Mouse (Mus musculus) liver, embryonic 16.5 days (tissue): ENCODE measurements around the gene Rpusd1. TPM values are rescaled to one million over a fixed set of nuclear protein-coding genes. Genes with fewer than 3 reads are reported as not detected.
"Not testable (repeated sequence)": the region's sequence is repeated elsewhere in the genome, so short reads cannot be mapped to it uniquely, and the experiment has no call there.

Source experiments
- ATAC-seq: fragments of 200-750 bp; cut with Nextera tagmentation; 2 replicates; pipeline ENCODE4 v1.8.0; 2017; ENCODE audit warnings: low read depth, mild to moderate bottlenecking, moderate number of reproducible peaks, moderate library complexity
- H3K27ac ChIP-seq: fragments of 300-500 bp; sonication (generic); 2 replicates; pipeline ENCODE4 v1.5.1; 2014; ENCODE audit warnings: mild to moderate bottlenecking, low read length
- H3K27me3 ChIP-seq: fragments of 300-500 bp; sonication (generic); 2 replicates; pipeline ENCODE4 v1.6.1; 2014; ENCODE audit warnings: low read depth, low read length, mixed read lengths; ENCODE audit not compliant: control insufficient read depth, insufficient read depth
- H3K36me3 ChIP-seq: fragments of 300-500 bp; sonication (generic); 2 replicates; pipeline ENCODE4 v1.6.1; 2014; ENCODE audit warnings: mild to moderate bottlenecking; ENCODE audit not compliant: control insufficient read depth, insufficient read depth
- H3K4me1 ChIP-seq: fragments of 300-500 bp; sonication (generic); 2 replicates; pipeline ENCODE4 v1.6.1; 2014; ENCODE audit warnings: low read depth, low read length, mixed read lengths; ENCODE audit not compliant: control insufficient read depth
- H3K4me2 ChIP-seq: fragments of 300-500 bp; sonication (generic); 2 replicates; pipeline ENCODE4 v1.6.1; 2014; ENCODE audit warnings: low read depth, low read length, mixed read lengths
- H3K4me3 ChIP-seq: fragments of 300-500 bp; sonication (generic); 2 replicates; pipeline ENCODE4 v1.5.1; 2014; ENCODE audit warnings: low read depth, mild to moderate bottlenecking, low read length
- H3K9ac ChIP-seq: fragments of 300-500 bp; sonication (generic); 2 replicates; pipeline ENCODE4 v1.6.1; 2014; ENCODE audit warnings: low read depth, low read length
- H3K9me3 ChIP-seq: fragments of 300-500 bp; sonication (generic); replicated peaks from 2 replicates; pipeline ENCODE4 v1.6.1; 2016; ENCODE audit warnings: low read length; ENCODE audit not compliant: control insufficient read depth
- WGBS: fragments of 180-500 bp; shearing (Covaris S2); extraction: QIAGEN DNeasy Blood & Tissue Kit; methylation state at CpG from one replicate; pipeline ENCODE4 v1.1.7; 2014; ENCODE audit not compliant: insufficient replicate concordance; 5-methylcytosine and 5-hydroxymethylcytosine counted together
- polyA plus RNA-seq: library from polyadenylated mRNA; unstranded; fragments of >200 nt; fragmentation: Nextera tagmentation; extraction: Ambion mirVana; gene quantifications from 2 replicates; pipeline ENCODE4 v1.2.1, GENCODE M21; 2015

The Rpusd1 gene
- polyA plus RNA-seq, 1 experiment from 2014 or later = 5.2 TPM

DNA sequence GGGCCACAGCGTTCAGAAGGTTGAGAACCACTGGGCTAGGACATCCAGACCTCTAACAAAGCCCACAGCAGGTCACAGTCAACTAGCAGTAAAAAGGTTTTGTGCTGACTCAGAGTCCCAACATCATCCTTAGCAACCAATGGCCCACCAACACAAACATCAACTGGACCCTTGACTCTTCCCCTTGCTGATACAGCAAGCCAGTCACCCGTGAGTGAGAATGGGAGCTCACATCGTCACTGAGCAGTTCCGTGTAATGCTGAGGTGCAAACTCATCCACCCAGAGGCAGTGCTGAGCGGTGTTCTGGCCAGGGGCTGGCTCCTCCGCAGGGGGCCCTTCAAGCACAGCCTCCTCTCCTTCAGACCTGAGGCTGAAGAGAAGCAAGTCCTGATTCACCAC lies 2.2 kb upstream of the Rpusd1 start:
- H3K36me3 ChIP-seq = peaks cover 21% of the 10 kb centered on the region
- no peak overlapping the region for H3K4me2 ChIP-seq
- H3K9ac ChIP-seq = no peak overlapping the region
- 77% methylated on average over 6 of the region's 6 CpGs for WGBS
- H3K4me3 ChIP-seq = no peak overlapping the region
- H3K27me3 ChIP-seq = no peaks in the 10 kb centered on the region
- ATAC-seq = no peak
- H3K9me3 ChIP-seq = no peaks in the 10 kb centered on the region
- H3K4me1 ChIP-seq = peaks cover 18% of the 10 kb centered on the region
- H3K27ac ChIP-seq = no peak overlapping the region

- Histone ChIP-seq H3K4me1 (peaks cover 18% of the 10 kb centered on the region), H3K27ac (peak overlapping the region; percentile 57), H3K9me3 (no peaks in the 10 kb centered on the region), H3K36me3 (peaks cover 14% of the 10 kb centered on the region), H3K4me2 (peak overlapping the region; percentile 85), H3K27me3 (no peaks in the 10 kb centered on the region), H3K4me3 (peak overlapping the region; percentile 84), H3K9ac (peak overlapping the region; percentile 79)
- 17% methylated on average over 4 of the region's 4 CpGs for WGBS
- no peak for ATAC-seq
These were observed 470 bp downstream of the Rpusd1 start for GRCm38 (mm10) chr17:25728009-25728270.

DNA sequence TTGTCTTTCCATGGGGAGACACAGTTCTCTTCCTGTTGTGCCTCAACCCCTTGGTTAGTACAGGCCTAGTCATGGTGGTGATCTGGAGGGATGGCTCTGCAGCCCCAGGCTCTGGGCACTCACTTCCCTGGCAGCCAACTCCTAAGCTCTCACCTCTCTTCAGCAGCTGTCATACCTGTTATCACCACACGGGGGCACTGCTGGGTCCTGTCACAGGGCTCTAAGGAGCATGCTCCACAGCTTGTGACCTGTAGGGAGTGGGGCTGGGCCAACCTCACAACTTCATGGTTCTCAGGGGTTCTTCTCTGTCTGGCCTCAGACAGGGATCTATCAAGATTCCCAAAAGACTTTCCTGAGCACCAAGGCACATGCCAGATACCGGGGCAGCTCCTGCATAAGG lies 4.6 kb downstream of the Rpusd1 start:
- Histone ChIP-seq H3K9me3 (no peaks in the 10 kb centered on the region), H3K4me1 (peaks cover 9% of the 10 kb centered on the region), H3K4me2 (no peak overlapping the region), H3K27ac (no peak overlapping the region), H3K36me3 (no peaks in the 10 kb centered on the region), H3K27me3 (no peaks in the 10 kb centered on the region), H3K4me3 (no peak overlapping the region), H3K9ac (no peak overlapping the region)
- no peak for ATAC-seq
- 17% methylated on average over 2 of the region's 2 CpGs for WGBS

GRCm38 (mm10) chr17:25735246-25735645 lies 7.8 kb downstream of the Rpusd1 start:
- WGBS = 55% methylated on average over 5 of the region's 5 CpGs
- ATAC-seq = no peak
- no peaks in the 10 kb centered on the region for H3K9me3 ChIP-seq

GRCm38 (mm10) chr17:25735745-25736144 lies 8.3 kb downstream of the Rpusd1 start, which contains the start of gene Mslnl:
Mslnl (plus strand) TSS chr17:25736042.
- H3K27ac ChIP-seq = no peak within 1 kb of the TSS
- no peak for ATAC-seq

More at GRCm38 (mm10) chr17:25735246-25735645, 7.8 kb downstream of the Rpusd1 start:
- H3K4me1 ChIP-seq = no peaks in the 10 kb centered on the region
- no peak overlapping the region for H3K4me2 ChIP-seq
- H3K36me3 ChIP-seq = no peaks in the 10 kb centered on the region
- H3K27ac ChIP-seq = no peak overlapping the region
- H3K4me3 ChIP-seq = no peak overlapping the region
- no peak overlapping the region for H3K9ac ChIP-seq
- H3K27me3 ChIP-seq = no peaks in the 10 kb centered on the region; the same call in 1 of the 2 replicates

GRCm38 (mm10) chr17:25738861-25739260 lies 11.4 kb downstream of the Rpusd1 start:
- ATAC-seq = no peak
- Histone ChIP-seq H3K9ac (no peak overlapping the region), H3K4me1 (no peaks in the 10 kb centered on the region), H3K4me3 (no peak overlapping the region), H3K36me3 (no peaks in the 10 kb centered on the region), H3K9me3 (no peaks in the 10 kb centered on the region), H3K27ac (no peak overlapping the region), H3K27me3 (no peaks in the 10 kb centered on the region; the same call in 1 of the 2 replicates), H3K4me2 (no peak overlapping the region)
- WGBS = 58% methylated on average over 7 of the region's 7 CpGs

More at GRCm38 (mm10) chr17:25735745-25736144, 8.3 kb downstream of the Rpusd1 start, which contains the start of gene Mslnl:
- Histone ChIP-seq H3K27me3 (no peaks in the 10 kb centered on the region; the same call in 1 of the 2 replicates), H3K9me3 (no peaks in the 10 kb centered on the region), H3K4me2 (no peak within 1 kb of the TSS), H3K9ac (no peak within 1 kb of the TSS), H3K4me3 (no peak within 1 kb of the TSS), H3K36me3 (no peaks in the 10 kb centered on the region), H3K4me1 (no peaks in the 10 kb centered on the region)
- 66% methylated on average over 3 of the region's 3 CpGs for WGBS

- not testable (repeated sequence) for H3K4me3 ChIP-seq, H3K27me3 ChIP-seq, H3K9me3 ChIP-seq, H3K9ac ChIP-seq, ATAC-seq, H3K27ac ChIP-seq, H3K4me1 ChIP-seq, H3K36me3 ChIP-seq, H3K4me2 ChIP-seq
- WGBS = 65% methylated on average over 12 of the region's 12 CpGs
These were observed 14.0 kb downstream of the Rpusd1 start for GRCm38 (mm10) chr17:25741471-25741870.

DNA sequence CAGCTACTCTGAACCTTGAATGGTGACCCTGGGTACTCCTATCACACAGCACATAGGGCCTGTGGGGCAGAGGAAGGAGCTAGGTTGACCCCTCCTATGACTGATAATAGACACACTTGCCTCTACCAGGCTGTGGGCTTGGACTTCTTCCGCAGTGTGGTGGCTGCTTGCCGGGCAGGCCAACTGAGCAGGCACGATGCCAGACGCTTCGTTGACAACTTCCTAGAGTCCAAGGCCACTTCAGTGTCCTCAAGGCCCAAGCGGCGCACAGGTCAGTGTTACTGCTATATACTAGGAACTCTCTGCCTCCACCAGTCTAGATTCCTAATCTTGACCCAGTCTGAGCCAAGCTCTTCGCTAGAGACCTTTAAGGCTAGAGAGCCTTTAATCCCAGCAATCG lies 16.4 kb downstream of the Rpusd1 start:
- Histone ChIP-seq H3K4me3 (no peak overlapping the region), H3K36me3 (no peaks in the 10 kb centered on the region), H3K4me1 (no peaks in the 10 kb centered on the region), H3K4me2 (no peak overlapping the region), H3K9ac (no peak overlapping the region), H3K27me3 (no peaks in the 10 kb centered on the region; the same call in 1 of the 2 replicates), H3K27ac (no peak overlapping the region), H3K9me3 (no peaks in the 10 kb centered on the region)
- no peak for ATAC-seq
- WGBS = 64% methylated on average over 9 of the region's 9 CpGs

GRCm38 (mm10) chr17:25744311-25744710 lies 16.8 kb downstream of the Rpusd1 start:
- WGBS = 56% methylated on average over 10 of the region's 10 CpGs
- Histone ChIP-seq H3K9ac (no peak overlapping the region), H3K4me1 (no peaks in the 10 kb centered on the region), H3K4me3 (no peak overlapping the region), H3K9me3 (no peaks in the 10 kb centered on the region), H3K4me2 (no peak overlapping the region), H3K36me3 (no peaks in the 10 kb centered on the region), H3K27me3 (no peaks in the 10 kb centered on the region; the same call in 1 of the 2 replicates), H3K27ac (no peak overlapping the region)
- ATAC-seq = no peak
